Mouse (Mus musculus): ENCODE measurements at regions not wholly inside any gene's neighbourhood (a gene's known extent, or its start where the extent isn't known, plus 50 kb on each side); places are given as distances from the start of the nearest gene placed in this dataset.

DNA sequence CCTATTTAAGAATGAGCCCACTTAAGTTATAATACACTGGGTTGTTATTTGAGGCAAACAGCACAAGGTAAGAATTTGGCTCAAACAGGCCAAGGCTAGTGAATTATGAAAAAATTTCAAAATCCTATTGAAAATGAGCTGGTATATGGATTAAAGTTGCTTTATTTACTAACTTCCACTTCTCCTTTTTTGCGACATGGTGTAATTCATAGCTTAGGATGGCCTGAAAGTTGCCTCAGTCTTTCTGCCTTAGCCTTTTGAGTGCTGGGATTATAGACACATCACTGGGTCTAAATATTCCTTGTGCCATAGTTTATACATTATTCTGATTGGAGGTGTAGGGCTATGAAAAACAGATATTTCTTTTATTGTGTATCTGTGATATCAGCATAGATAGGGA lies 81.9 kb downstream of the Edem1 start:
- no peaks in the 10 kb centered on the region; the same call in 1 of the 2 replicates for H3K4me1 ChIP-seq (ENCODE audit: control insufficient read depth, insufficient read depth, low read length)
- no peak for TF ChIP-seq POLR2A (IDR thresholded peaks at IDR 0.05; ENCODE audit: extremely low read depth, insufficient read depth, low read length)
- TF ChIP-seq CTCF (IDR thresholded peaks at IDR 0.05; ENCODE audit: extremely low read depth, insufficient read depth, low read length): no peak
- H3K4me3 ChIP-seq (ENCODE audit: insufficient read depth, low read length): no peak overlapping the region
- no peak overlapping the region for H3K27ac ChIP-seq (ENCODE audit: insufficient read depth, low read length)

DNA sequence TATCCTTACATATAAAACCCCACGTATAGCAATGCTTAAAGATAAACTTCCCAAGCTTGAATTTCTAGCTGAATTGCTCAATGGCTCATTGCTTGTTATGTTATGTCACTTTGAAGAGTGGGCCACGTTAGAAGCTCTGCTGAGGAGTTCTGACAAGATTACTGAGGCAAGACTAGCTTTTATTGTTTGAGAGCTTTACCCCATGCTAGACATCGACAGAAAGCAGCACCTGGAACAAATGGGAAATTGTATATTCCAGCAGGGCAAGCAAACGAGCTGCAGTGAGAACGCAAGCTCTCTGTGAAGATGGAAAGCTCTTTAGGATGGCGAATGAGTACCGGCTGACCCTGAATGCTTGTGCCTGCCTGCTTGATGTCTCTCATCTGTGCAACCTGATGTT lies 84.1 kb downstream of the Edem1 start:
- Histone ChIP-seq H3K4me1 (ENCODE audit: control insufficient read depth, insufficient read depth, low read length) (no peaks in the 10 kb centered on the region; the same call in 1 of the 2 replicates), H3K4me3 (ENCODE audit: insufficient read depth, low read length) (no peak overlapping the region), H3K27ac (ENCODE audit: insufficient read depth, low read length) (no peak overlapping the region)
- TF ChIP-seq CTCF (IDR thresholded peaks at IDR 0.05; ENCODE audit: extremely low read depth, insufficient read depth, low read length): no peak
- no peak for TF ChIP-seq POLR2A (IDR thresholded peaks at IDR 0.05; ENCODE audit: extremely low read depth, insufficient read depth, low read length)

DNA sequence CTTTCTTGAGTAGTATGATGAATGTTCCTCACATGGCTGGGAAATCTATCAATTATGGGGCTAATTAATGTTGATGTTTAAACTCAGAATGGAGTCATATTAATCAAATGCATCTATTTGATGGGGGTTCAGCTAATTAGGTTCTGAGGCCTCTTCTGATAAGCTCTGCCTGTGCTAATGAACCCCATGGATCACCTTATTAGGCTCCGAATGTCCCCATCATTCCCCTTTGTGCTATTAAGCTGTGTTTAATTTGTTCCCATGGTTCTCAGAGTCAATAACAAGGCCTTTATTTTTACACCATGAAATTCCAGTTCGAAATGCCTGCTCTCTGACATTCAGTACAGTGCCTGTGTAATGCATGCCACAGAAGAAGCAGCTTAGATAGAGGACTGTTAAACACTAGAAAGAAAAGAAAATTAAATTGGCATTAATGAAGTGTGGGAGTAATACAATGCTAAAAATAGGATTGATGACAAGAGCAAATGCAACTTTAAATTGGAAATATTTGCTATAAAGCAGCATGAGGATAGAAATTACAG lies 91.0 kb downstream of the Edem1 start:
- Histone ChIP-seq H3K4me3 (ENCODE audit: insufficient read depth, low read length) (no peak overlapping the region), H3K27ac (ENCODE audit: insufficient read depth, low read length) (no peak overlapping the region), H3K4me1 (ENCODE audit: control insufficient read depth, insufficient read depth, low read length) (no peaks in the 10 kb centered on the region)
- TF ChIP-seq POLR2A (IDR thresholded peaks at IDR 0.05; ENCODE audit: extremely low read depth, insufficient read depth, low read length) (no peak), CTCF (IDR thresholded peaks at IDR 0.05; ENCODE audit: extremely low read depth, insufficient read depth, low read length) (no peak)

DNA sequence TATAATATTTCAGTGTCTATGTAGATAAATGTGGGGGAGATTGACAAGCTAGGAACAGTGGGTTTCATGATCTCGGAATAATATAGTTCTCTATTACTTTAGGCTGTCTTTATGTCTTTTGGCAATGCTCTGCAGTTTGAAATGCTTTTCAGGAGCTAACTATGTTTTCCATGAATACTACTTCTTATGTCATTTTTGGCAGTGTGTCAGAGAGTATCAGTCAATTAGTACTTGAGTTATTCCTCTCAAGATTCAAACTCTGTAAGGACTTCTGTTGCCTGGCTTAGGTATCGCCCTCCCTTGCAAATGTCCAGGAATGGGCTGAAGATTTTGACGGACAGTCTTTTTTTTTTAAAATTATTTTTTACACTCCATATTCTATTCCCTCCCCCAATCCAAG lies 92.7 kb downstream of the Edem1 start:
- Histone ChIP-seq H3K4me1 (ENCODE audit: control insufficient read depth, insufficient read depth, low read length) (no peaks in the 10 kb centered on the region), H3K4me3 (ENCODE audit: insufficient read depth, low read length) (no peak overlapping the region), H3K27ac (ENCODE audit: insufficient read depth, low read length) (no peak overlapping the region)
- TF ChIP-seq CTCF (IDR thresholded peaks at IDR 0.05; ENCODE audit: extremely low read depth, insufficient read depth, low read length): no peak
- TF ChIP-seq POLR2A (IDR thresholded peaks at IDR 0.05; ENCODE audit: extremely low read depth, insufficient read depth, low read length): no peak

DNA sequence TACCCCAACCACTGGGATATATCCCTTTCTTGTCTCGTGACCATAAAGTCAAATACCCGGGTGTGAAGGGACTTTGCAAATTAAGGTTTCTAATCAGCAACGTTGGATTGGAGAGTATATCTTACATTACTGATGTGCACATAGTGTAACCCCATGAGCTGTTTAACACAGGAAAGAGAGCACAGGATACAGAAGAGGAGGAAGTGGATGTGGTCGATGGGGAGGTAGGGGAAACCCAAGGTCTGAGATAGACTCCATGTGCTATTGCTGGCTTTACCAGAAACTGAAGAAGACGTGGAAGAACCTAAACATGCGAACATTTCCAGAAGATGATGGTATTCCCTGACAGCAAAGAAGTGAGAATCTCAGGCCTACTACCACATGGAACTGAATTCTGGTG lies 94.1 kb downstream of the Edem1 start:
- Histone ChIP-seq H3K27ac (ENCODE audit: insufficient read depth, low read length) (no peak overlapping the region), H3K4me3 (ENCODE audit: insufficient read depth, low read length) (no peak overlapping the region), H3K4me1 (ENCODE audit: control insufficient read depth, insufficient read depth, low read length) (no peaks in the 10 kb centered on the region)
- no peak for TF ChIP-seq CTCF (IDR thresholded peaks at IDR 0.05; ENCODE audit: extremely low read depth, insufficient read depth, low read length)
- no peak for TF ChIP-seq POLR2A (IDR thresholded peaks at IDR 0.05; ENCODE audit: extremely low read depth, insufficient read depth, low read length)

GRCm38 (mm10) chr6:108928981-108929380 lies 100.5 kb downstream of the Edem1 start:
- TF ChIP-seq POLR2A (IDR thresholded peaks at IDR 0.05; ENCODE audit: extremely low read depth, insufficient read depth, low read length) (no peak), CTCF (IDR thresholded peaks at IDR 0.05; ENCODE audit: extremely low read depth, insufficient read depth, low read length) (no peak)
- Histone ChIP-seq H3K4me1 (ENCODE audit: control insufficient read depth, insufficient read depth, low read length) (no peaks in the 10 kb centered on the region), H3K4me3 (ENCODE audit: insufficient read depth, low read length) (no peak overlapping the region), H3K27ac (ENCODE audit: insufficient read depth, low read length) (no peak overlapping the region)

GRCm38 (mm10) chr6:108938646-108939045 lies 110.2 kb downstream of the Edem1 start:
- Histone ChIP-seq H3K4me1 (ENCODE audit: control insufficient read depth, insufficient read depth, low read length) (no peaks in the 10 kb centered on the region), H3K27ac (ENCODE audit: insufficient read depth, low read length) (no peak overlapping the region), H3K4me3 (ENCODE audit: insufficient read depth, low read length) (no peak overlapping the region)
- no peak for TF ChIP-seq POLR2A (IDR thresholded peaks at IDR 0.05; ENCODE audit: extremely low read depth, insufficient read depth, low read length)
- no peak for TF ChIP-seq CTCF (IDR thresholded peaks at IDR 0.05; ENCODE audit: extremely low read depth, insufficient read depth, low read length)

GRCm38 (mm10) chr6:108942288-108942687 lies 113.8 kb downstream of the Edem1 start:
- Histone ChIP-seq H3K4me1 (ENCODE audit: control insufficient read depth, insufficient read depth, low read length) (no peaks in the 10 kb centered on the region), H3K27ac (ENCODE audit: insufficient read depth, low read length) (no peak overlapping the region), H3K4me3 (ENCODE audit: insufficient read depth, low read length) (no peak overlapping the region)
- TF ChIP-seq CTCF (IDR thresholded peaks at IDR 0.05; ENCODE audit: extremely low read depth, insufficient read depth, low read length) (no peak), POLR2A (IDR thresholded peaks at IDR 0.05; ENCODE audit: extremely low read depth, insufficient read depth, low read length) (no peak)

GRCm38 (mm10) chr6:108952389-108952788 lies 123.9 kb downstream of the Edem1 start:
- H3K27ac ChIP-seq (ENCODE audit: insufficient read depth, low read length): no peak overlapping the region
- H3K4me1 ChIP-seq (ENCODE audit: control insufficient read depth, insufficient read depth, low read length): no peaks in the 10 kb centered on the region
- H3K4me3 ChIP-seq (ENCODE audit: insufficient read depth, low read length): no peak overlapping the region
- TF ChIP-seq POLR2A (IDR thresholded peaks at IDR 0.05; ENCODE audit: extremely low read depth, insufficient read depth, low read length): no peak
- TF ChIP-seq CTCF (IDR thresholded peaks at IDR 0.05; ENCODE audit: extremely low read depth, insufficient read depth, low read length): no peak

GRCm38 (mm10) chr6:108962810-108963209 lies 134.4 kb downstream of the Edem1 start:
- H3K4me1 ChIP-seq (ENCODE audit: control insufficient read depth, insufficient read depth, low read length): no peaks in the 10 kb centered on the region
- TF ChIP-seq POLR2A (IDR thresholded peaks at IDR 0.05; ENCODE audit: extremely low read depth, insufficient read depth, low read length) (no peak), CTCF (IDR thresholded peaks at IDR 0.05; ENCODE audit: extremely low read depth, insufficient read depth, low read length) (no peak)
- H3K4me3 ChIP-seq (ENCODE audit: insufficient read depth, low read length): no peak overlapping the region
- H3K27ac ChIP-seq (ENCODE audit: insufficient read depth, low read length): no peak overlapping the region

Data from cortical plate, adult 2 months (tissue).